Mouse (Mus musculus) olfactory bulb, adult 2 months (tissue): ENCODE results near the gene Exo5.

Experiments
- CTCF ChIP-seq: fragments of 200-500 bp; IDR thresholded peaks from 2 replicates; pipeline ENCODE4 v1.5.1; 2012; ENCODE audit warnings: low read depth, mild to moderate bottlenecking, low read length, moderate library complexity; ENCODE audit not compliant: insufficient read depth
- POLR2A ChIP-seq: fragments of 200-500 bp; IDR thresholded peaks from 2 replicates; pipeline ENCODE4 v1.6.1; 2012; ENCODE audit warnings: mild to moderate bottlenecking, low read depth, low read length, moderate library complexity; ENCODE audit not compliant: insufficient read depth

DNA sequence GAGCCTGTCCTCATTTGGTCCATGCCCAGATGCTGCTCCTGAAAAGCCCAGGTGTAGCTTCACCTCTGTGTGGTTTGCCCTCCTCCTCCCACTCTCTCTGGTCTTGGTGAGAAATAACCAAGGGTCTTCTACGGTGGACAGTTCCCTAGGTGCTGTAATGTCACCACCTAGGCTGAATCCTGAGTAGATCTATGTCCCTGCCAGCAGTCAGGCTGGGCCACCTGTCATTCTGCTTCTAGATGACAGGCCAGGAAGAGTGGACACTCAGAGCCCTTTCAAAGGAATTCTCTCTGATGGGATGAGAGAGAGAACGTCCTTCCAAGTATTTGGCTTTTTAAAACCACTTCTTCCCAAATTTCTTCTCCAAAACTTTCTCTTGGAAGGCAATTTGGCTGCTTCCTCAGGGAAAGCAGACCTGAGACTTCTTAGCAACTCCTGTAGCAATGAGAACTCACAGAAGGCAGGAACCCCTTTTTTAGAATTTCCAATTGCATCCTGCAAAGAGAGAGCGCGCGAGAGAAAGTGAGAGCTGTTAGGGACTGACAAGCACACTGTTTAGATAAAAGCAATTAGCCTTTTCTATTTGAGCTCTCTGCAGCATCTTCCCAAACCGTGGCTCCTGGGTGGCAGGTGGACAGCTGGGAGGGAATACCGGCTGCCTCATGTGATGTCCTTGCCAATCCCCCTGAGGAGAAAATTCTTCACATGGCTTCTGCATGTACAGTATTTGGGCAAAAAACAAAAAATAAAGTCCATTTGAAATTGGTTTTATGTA, 28.8 kb downstream of the Exo5 start:
- no peak for TF ChIP-seq CTCF
- no peak for TF ChIP-seq POLR2A
